Mouse (Mus musculus) liver, embryonic 14.5 days (tissue): ENCODE data around the gene Tmem94.

Source experiments
- CTCF ChIP-seq: IDR thresholded peaks from 2 replicates; pipeline ENCODE4 v1.5.1; 2016; ENCODE audit warnings: antibody characterized with exemption, low read depth, control low read depth
- EP300 ChIP-seq: IDR thresholded peaks from 2 replicates; pipeline ENCODE4 v1.6.1; 2016; ENCODE audit warnings: antibody characterized with exemption, low read depth

GRCm38 (mm10) chr11:115827624-115828023 is 62.4 kb downstream of the Tmem94 start:
- TF ChIP-seq CTCF (no peak), EP300 (no peak)
